Mouse (Mus musculus) myocyte (in vitro differentiated cells): ENCODE results near the gene Usp33. TPM values are rescaled to one million over a fixed set of nuclear protein-coding genes. Genes with fewer than 3 reads are reported as not detected.

Experiments used
- H3K27me3 ChIP-seq: one replicate; pipeline ENCODE4 v1.6.1; 2011; ENCODE audit not compliant: control insufficient read depth, insufficient read depth, insufficient read length
- H3K36me3 ChIP-seq: one replicate; pipeline ENCODE4 v1.6.1; 2011; ENCODE audit not compliant: control insufficient read depth, insufficient read depth
- H3K4me2 ChIP-seq: one replicate; pipeline ENCODE4 v1.6.1; 2011; ENCODE audit warnings: low read depth, control low read depth
- H3K4me3 ChIP-seq: one replicate; pipeline ENCODE4 v1.5.1; 2011; ENCODE audit warnings: mild to moderate bottlenecking, control low read depth, moderate library complexity
- H3K79me2 ChIP-seq: one replicate; pipeline ENCODE4 v1.6.1; 2011; ENCODE audit not compliant: control insufficient read depth, insufficient read depth
- H3ac ChIP-seq: one replicate; pipeline ENCODE4 v1.6.1; 2011; ENCODE audit not compliant: control insufficient read depth, insufficient read length
- CEBPB ChIP-seq: IDR thresholded peaks from 2 replicates; pipeline ENCODE4 v1.6.1; 2011; ENCODE audit warnings: mild to moderate bottlenecking, moderate library complexity; ENCODE audit not compliant: poor library complexity, insufficient read depth, severe bottlenecking
- E2F4 ChIP-seq: IDR thresholded peaks from one replicate; pipeline ENCODE4 v1.6.1; 2011; ENCODE audit warnings: mild to moderate bottlenecking, control low read depth, moderate library complexity; ENCODE audit not compliant: insufficient read depth
- MAX ChIP-seq: IDR thresholded peaks from one replicate; pipeline ENCODE4 v1.6.1; 2011; ENCODE audit warnings: low read depth, mild to moderate bottlenecking, control low read depth
- MYOD1 ChIP-seq, 3 experiments: IDR thresholded peaks; one replicate each; pipeline ENCODE4 v1.6.1; 2011; ENCODE audit warnings: control low read depth in 2 of 3, low read depth in 2 of 3, mild to moderate bottlenecking in 2 of 3, moderate library complexity in 1 of 3; ENCODE audit not compliant: insufficient read length in 2 of 3, control insufficient read depth in 1 of 3
- MYOG ChIP-seq, 3 experiments: IDR thresholded peaks; one replicate each; pipeline ENCODE4 v1.6.1; 2011; ENCODE audit warnings: control low read depth in 2 of 3, low read depth in 2 of 3, mild to moderate bottlenecking in 2 of 3; ENCODE audit not compliant: insufficient read length in 2 of 3, control insufficient read depth in 1 of 3, insufficient read depth in 1 of 3
- POLR2A ChIP-seq: IDR thresholded peaks from one replicate; pipeline ENCODE4 v1.6.1; 2011; ENCODE audit warnings: low read depth, mild to moderate bottlenecking, control low read depth, moderate library complexity; ENCODE audit not compliant: insufficient read length
- POLR2AphosphoS2 ChIP-seq: IDR thresholded peaks from one replicate; pipeline ENCODE4 v1.6.1; 2011; ENCODE audit warnings: low read depth, control low read depth; ENCODE audit not compliant: insufficient read length
- REST ChIP-seq: IDR thresholded peaks from one replicate; pipeline ENCODE4 v1.6.1; 2011; ENCODE audit warnings: mild to moderate bottlenecking, control low read depth, moderate library complexity; ENCODE audit not compliant: insufficient read depth, insufficient read length
- SRF ChIP-seq: IDR thresholded peaks from one replicate; pipeline ENCODE4 v1.6.1; 2011; ENCODE audit warnings: low read depth; ENCODE audit not compliant: control insufficient read depth, insufficient read length
- TCF12 ChIP-seq: IDR thresholded peaks from one replicate; pipeline ENCODE4 v1.6.1; 2011; ENCODE audit warnings: mild to moderate bottlenecking, control low read depth; ENCODE audit not compliant: poor library complexity, insufficient read depth, severe bottlenecking
- TCF3 ChIP-seq: IDR thresholded peaks from one replicate; pipeline ENCODE4 v1.6.1; 2011; ENCODE audit warnings: low read depth, control low read depth; ENCODE audit not compliant: insufficient read length
- USF1 ChIP-seq: IDR thresholded peaks from one replicate; pipeline ENCODE4 v1.6.1; 2011; ENCODE audit warnings: low read depth, mild to moderate bottlenecking, control low read depth, moderate library complexity
- polyA plus RNA-seq: library from polyadenylated mRNA; unstranded; fragments of >200 nt; fragmentation: generic; extraction: Trizol; gene quantifications from one replicate; pipeline ENCODE4 v1.2.1, GENCODE M21; 2012; ENCODE audit warnings: missing spikeins

Gene Usp33
- polyA plus RNA-seq, 1 experiment: 7.9 TPM

DNA sequence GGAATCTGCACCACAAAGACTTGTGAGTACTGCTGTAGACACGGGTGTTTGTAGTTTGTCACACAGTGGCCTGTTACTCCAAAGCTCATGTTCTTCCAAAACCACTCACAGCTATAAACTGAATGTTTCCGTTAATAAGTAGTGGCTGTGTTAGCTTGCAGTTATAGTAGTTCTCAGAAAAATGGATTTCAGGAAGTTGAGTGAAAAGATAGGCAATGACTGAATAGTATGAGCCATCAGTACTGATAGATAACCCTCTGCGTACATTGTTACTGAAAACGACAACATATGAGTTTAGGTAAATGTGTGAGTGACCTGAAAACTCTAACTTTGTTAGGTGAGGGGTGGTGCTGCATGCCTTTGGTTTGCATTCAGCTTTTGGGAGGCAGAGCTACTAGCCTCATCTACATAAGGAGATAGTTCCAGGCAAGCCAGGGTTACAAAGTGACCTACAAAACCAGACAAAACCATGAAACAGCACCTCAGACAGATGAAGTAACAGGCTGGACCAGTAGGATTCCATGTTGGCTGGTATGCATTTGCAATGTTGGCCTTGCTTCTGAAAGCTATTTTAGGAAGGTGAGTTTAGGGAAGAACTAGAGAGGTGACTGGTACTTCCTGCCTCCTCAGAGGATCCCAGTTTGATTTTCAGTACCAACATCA lies 59.8 kb downstream of the Usp33 start:
- TF ChIP-seq REST (no peak), CEBPB (no peak), MYOD1 (IDR thresholded peaks at IDR 0.05; ENCODE audit: control insufficient read depth in 1 of 3, insufficient read length in 2 of 3, low read depth in 2 of 3) (no peak), TCF12 (no peak), POLR2AphosphoS2 (no peak), TCF3 (no peak), MYOG (IDR thresholded peaks at IDR 0.05; ENCODE audit: control insufficient read depth in 1 of 3, insufficient read depth in 1 of 3, insufficient read length in 2 of 3, low read depth in 2 of 3) (no peak), POLR2A (no peak), MAX (no peak), USF1 (no peak), SRF (no peak), E2F4 (no peak)
- no peak overlapping the region for H3K4me3 ChIP-seq
- H3K36me3 ChIP-seq: no peaks in the 10 kb centered on the region

DNA sequence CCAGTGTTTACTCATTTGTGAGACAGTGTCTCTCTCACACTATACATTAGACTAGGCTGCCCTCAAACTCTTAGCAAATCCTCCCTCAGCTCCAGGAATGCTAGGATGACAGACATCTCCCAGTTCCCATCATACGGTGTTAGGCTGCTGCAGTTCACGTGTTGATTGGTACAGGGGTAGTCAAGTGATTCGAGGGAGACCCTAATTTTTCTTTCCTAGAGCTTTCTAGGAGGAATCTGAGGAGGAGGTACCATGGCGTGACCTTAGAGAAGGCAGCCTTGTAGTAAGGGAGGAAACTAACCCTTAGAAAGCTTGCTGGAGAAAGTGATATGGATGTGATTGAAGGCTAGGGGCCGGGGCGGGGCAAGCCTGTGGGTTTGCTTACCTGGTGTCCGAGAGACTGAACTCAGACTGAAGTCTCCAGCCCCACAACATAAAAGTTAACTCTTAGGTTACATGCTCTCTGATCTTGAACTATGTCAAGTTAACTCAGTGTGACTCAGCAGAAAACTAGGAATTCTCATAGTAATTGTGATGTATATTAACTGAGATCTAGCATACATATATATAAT lies 64.8 kb downstream of the Usp33 start:
- Histone ChIP-seq H3K36me3 (peaks cover 3% of the 10 kb centered on the region), H3ac (no peak overlapping the region), H3K79me2 (peaks cover 100% of the 10 kb centered on the region), H3K4me2 (no peak overlapping the region), H3K4me3 (no peak overlapping the region), H3K27me3 (no peaks in the 10 kb centered on the region)
- TF ChIP-seq MAX (no peak), TCF3 (no peak), SRF (no peak), REST (no peak), POLR2AphosphoS2 (no peak), MYOG (IDR thresholded peaks at IDR 0.05; ENCODE audit: control insufficient read depth in 1 of 3, insufficient read depth in 1 of 3, insufficient read length in 2 of 3, low read depth in 2 of 3) (no peak)

More for the DNA sequence above, 59.8 kb downstream of the Usp33 start:
- Histone ChIP-seq H3ac (no peak overlapping the region), H3K79me2 (peaks cover 99% of the 10 kb centered on the region), H3K4me2 (no peak overlapping the region), H3K27me3 (no peaks in the 10 kb centered on the region)

DNA sequence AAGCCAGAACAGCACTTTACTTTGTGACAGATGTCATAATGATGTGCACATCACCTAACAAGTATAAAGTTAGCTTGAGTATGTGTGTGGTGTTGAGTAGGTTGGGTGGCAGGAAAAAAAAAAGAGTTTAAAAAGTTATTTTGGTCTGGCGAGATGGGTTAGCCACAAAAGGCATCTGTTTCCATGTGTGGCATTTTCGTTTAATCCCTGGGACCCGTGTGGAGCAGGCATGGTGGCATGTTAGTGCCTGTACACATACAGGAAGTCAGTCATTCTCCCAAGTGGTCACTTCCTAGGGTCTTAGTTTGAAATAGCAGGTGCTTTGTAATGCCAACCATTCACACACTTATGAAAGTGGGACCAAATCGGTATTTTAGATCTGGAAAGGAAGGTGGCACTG lies 66.1 kb downstream of the Usp33 start:
- TF ChIP-seq SRF (no peak), TCF12 (no peak)
- no peak overlapping the region for H3K4me2 ChIP-seq
- H3ac ChIP-seq: no peak overlapping the region
- H3K27me3 ChIP-seq: no peaks in the 10 kb centered on the region
- peaks cover 100% of the 10 kb centered on the region for H3K79me2 ChIP-seq
- H3K36me3 ChIP-seq: peaks cover 3% of the 10 kb centered on the region
- H3K4me3 ChIP-seq: no peak overlapping the region

DNA sequence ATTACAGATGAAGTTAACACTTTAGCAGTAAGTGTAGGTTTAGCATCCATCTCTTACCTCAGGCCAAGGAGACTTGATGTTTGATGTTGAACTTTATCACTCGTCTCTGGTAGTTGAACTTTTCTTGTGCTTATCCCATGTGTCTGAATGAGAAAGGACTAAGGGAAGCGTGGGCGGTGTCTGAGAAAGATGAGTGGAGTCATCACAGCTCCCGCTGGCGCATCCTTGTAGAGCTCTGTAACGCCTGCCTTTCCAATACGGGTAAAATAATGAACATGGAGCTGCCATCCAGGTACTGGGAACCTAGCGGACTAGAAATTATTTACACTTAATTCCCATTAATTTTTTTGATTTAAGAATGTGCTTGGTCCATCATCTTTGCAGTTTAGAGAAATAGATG lies 82.6 kb downstream of the Usp33 start:
- TF ChIP-seq CEBPB (no peak), POLR2A (no peak), MAX (no peak), TCF3 (no peak), MYOG (IDR thresholded peaks at IDR 0.05; ENCODE audit: control insufficient read depth in 1 of 3, insufficient read depth in 1 of 3, insufficient read length in 2 of 3, low read depth in 2 of 3) (no peak), MYOD1 (IDR thresholded peaks at IDR 0.05; ENCODE audit: control insufficient read depth in 1 of 3, insufficient read length in 2 of 3, low read depth in 2 of 3) (no peak), SRF (no peak), REST (no peak), TCF12 (no peak), POLR2AphosphoS2 (no peak), E2F4 (no peak)
- Histone ChIP-seq H3K4me2 (no peak overlapping the region), H3K79me2 (peaks cover 32% of the 10 kb centered on the region), H3K4me3 (no peak overlapping the region), H3K36me3 (peaks cover 35% of the 10 kb centered on the region), H3ac (no peak overlapping the region), H3K27me3 (no peaks in the 10 kb centered on the region)

GRCm38 (mm10) chr3:152432677-152433076 lies 86.4 kb downstream of the Usp33 start:
- Histone ChIP-seq H3ac (no peak overlapping the region), H3K27me3 (no peaks in the 10 kb centered on the region), H3K4me2 (no peak overlapping the region), H3K36me3 (peaks cover 13% of the 10 kb centered on the region), H3K4me3 (no peak overlapping the region), H3K79me2 (peaks cover 54% of the 10 kb centered on the region)
- TF ChIP-seq MYOG (IDR thresholded peaks at IDR 0.05; ENCODE audit: control insufficient read depth in 1 of 3, insufficient read depth in 1 of 3, insufficient read length in 2 of 3, low read depth in 2 of 3) (no peak), E2F4 (no peak), MYOD1 (IDR thresholded peaks at IDR 0.05; ENCODE audit: control insufficient read depth in 1 of 3, insufficient read length in 2 of 3, low read depth in 2 of 3) (no peak), TCF3 (no peak), REST (no peak), POLR2AphosphoS2 (no peak), TCF12 (no peak), SRF (no peak), USF1 (no peak), CEBPB (no peak), MAX (no peak), POLR2A (no peak)
